Mouse (Mus musculus): ENCODE measurements around the gene Pex26. TPM values are rescaled to one million over a fixed set of nuclear protein-coding genes. Genes with fewer than 3 reads are reported as not detected.

The Pex26 gene
- total RNA-seq, 2 experiments from 2014 or later: 1.3 to 3.8 TPM

- no peak for ATAC-seq (replicated peaks; ENCODE audit: low FRiP score, poor library complexity, severe bottlenecking)
Measured at GRCm38 (mm10) chr6:121160126-121160525, 23.3 kb upstream of the Pex26 start.

- ATAC-seq (replicated peaks; ENCODE audit: low FRiP score, poor library complexity, severe bottlenecking): no peak
Measured at GRCm38 (mm10) chr6:121162616-121163015, 20.9 kb upstream of the Pex26 start.

GRCm38 (mm10) chr6:121166098-121166552 lies 17.3 kb upstream of the Pex26 start:
- ATAC-seq (replicated peaks; ENCODE audit: low FRiP score, poor library complexity, severe bottlenecking): no peak

- no peak for ATAC-seq (replicated peaks; ENCODE audit: low FRiP score, poor library complexity, severe bottlenecking)
Measured at GRCm38 (mm10) chr6:121167381-121167975, 16.0 kb upstream of the Pex26 start.

- ATAC-seq (replicated peaks; ENCODE audit: low FRiP score, poor library complexity, severe bottlenecking): no peak
Measured at GRCm38 (mm10) chr6:121171102-121171501, 12.4 kb upstream of the Pex26 start.

- no peak for ATAC-seq (replicated peaks; ENCODE audit: low FRiP score, poor library complexity, severe bottlenecking)
Measured at GRCm38 (mm10) chr6:121173471-121173870, 10.0 kb upstream of the Pex26 start.

- no peak for ATAC-seq (replicated peaks; ENCODE audit: low FRiP score, poor library complexity, severe bottlenecking)
Measured at GRCm38 (mm10) chr6:121174761-121175160, 8.7 kb upstream of the Pex26 start.

GRCm38 (mm10) chr6:121176011-121176730 lies 7.3 kb upstream of the Pex26 start:
- ATAC-seq (replicated peaks; ENCODE audit: low FRiP score, poor library complexity, severe bottlenecking): no peak

- no peak for ATAC-seq (replicated peaks; ENCODE audit: low FRiP score, poor library complexity, severe bottlenecking)
Measured at GRCm38 (mm10) chr6:121176731-121177098, 6.8 kb upstream of the Pex26 start.

GRCm38 (mm10) chr6:121177118-121177708 lies 6.3 kb upstream of the Pex26 start:
- no peak for ATAC-seq (replicated peaks; ENCODE audit: low FRiP score, poor library complexity, severe bottlenecking)

- ATAC-seq (replicated peaks; ENCODE audit: low FRiP score, poor library complexity, severe bottlenecking): no peak
Measured at GRCm38 (mm10) chr6:121178700-121179358, 4.6 kb upstream of the Pex26 start.

GRCm38 (mm10) chr6:121179846-121180245 lies 3.6 kb upstream of the Pex26 start:
- no peak for ATAC-seq (replicated peaks; ENCODE audit: low FRiP score, poor library complexity, severe bottlenecking)

GRCm38 (mm10) chr6:121184198-121185140 lies 1.0 kb downstream of the Pex26 start:
- peak; percentile 72 for ATAC-seq (replicated peaks; ENCODE audit: low FRiP score, poor library complexity, severe bottlenecking)

GRCm38 (mm10) chr6:121185232-121185631 lies 1.8 kb downstream of the Pex26 start:
- no peak for ATAC-seq (replicated peaks; ENCODE audit: low FRiP score, poor library complexity, severe bottlenecking)

GRCm38 (mm10) chr6:121191261-121192009 lies 8.0 kb downstream of the Pex26 start:
- ATAC-seq (replicated peaks; ENCODE audit: low FRiP score, poor library complexity, severe bottlenecking): no peak

- no peak for ATAC-seq (replicated peaks; ENCODE audit: low FRiP score, poor library complexity, severe bottlenecking)
Measured at GRCm38 (mm10) chr6:121194061-121194955, 10.8 kb downstream of the Pex26 start.

GRCm38 (mm10) chr6:121194956-121195731 lies 11.7 kb downstream of the Pex26 start:
- ATAC-seq (replicated peaks; ENCODE audit: low FRiP score, poor library complexity, severe bottlenecking): no peak

All from erythroblast, adult 5-6 weeks (primary cell).